Mouse (Mus musculus) liver, embryonic 11.5 days (tissue): Measurements from ENCODE around the gene Nhlrc4. TPM values are rescaled to one million over a fixed set of nuclear protein-coding genes. Genes with fewer than 3 reads are reported as not detected.

Experiments
- ATAC-seq: fragments of 200-750 bp; cut with Nextera tagmentation; replicated peaks from 2 replicates; pipeline ENCODE4 v1.8.0; 2017; ENCODE audit warnings: moderate number of reproducible peaks, mild to moderate bottlenecking, moderate TSS enrichment, moderate library complexity; ENCODE audit not compliant: low FRiP score
- DNase-seq: peaks from one replicate; pipeline ENCODE4 v3.0.0-alpha.2; 2017; ENCODE audit warnings: low spot score
- H3K27ac ChIP-seq: fragments of 300-500 bp; sonication (generic); 2 replicates; pipeline ENCODE4 v1.5.1; 2014; ENCODE audit warnings: mild to moderate bottlenecking, low read depth, low read length, control low read depth
- H3K27me3 ChIP-seq: fragments of 300-500 bp; sonication (generic); replicated peaks from 2 replicates; pipeline ENCODE4 v1.6.1; 2014; ENCODE audit warnings: low read length, mixed read lengths; ENCODE audit not compliant: control insufficient read depth, insufficient read depth
- H3K36me3 ChIP-seq: fragments of 300-500 bp; sonication (generic); 2 replicates; pipeline ENCODE4 v1.6.1; 2014; ENCODE audit warnings: mild to moderate bottlenecking, low read length, moderate library complexity, mixed read lengths; ENCODE audit not compliant: control insufficient read depth, insufficient read depth
- H3K4me1 ChIP-seq: fragments of 300-500 bp; sonication (generic); replicated peaks from 2 replicates; pipeline ENCODE4 v1.6.1; 2014; ENCODE audit warnings: low read length, mixed read lengths; ENCODE audit not compliant: control insufficient read depth, insufficient read depth
- H3K4me2 ChIP-seq: fragments of 300-500 bp; sonication (generic); 2 replicates; pipeline ENCODE4 v1.6.1; 2014; ENCODE audit warnings: mild to moderate bottlenecking, control low read depth, moderate library complexity
- H3K4me3 ChIP-seq: fragments of 300-500 bp; sonication (generic); 2 replicates; pipeline ENCODE4 v1.5.1; 2014; ENCODE audit warnings: low read depth, low read length, control low read depth
- H3K9ac ChIP-seq: fragments of 300-500 bp; sonication (generic); 2 replicates; pipeline ENCODE4 v1.6.1; 2014; ENCODE audit warnings: low read depth, low read length, control low read depth
- H3K9me3 ChIP-seq: fragments of 300-500 bp; sonication (generic); 2 replicates; pipeline ENCODE4 v1.6.1; 2016; ENCODE audit warnings: low read length, inconsistent platforms, mixed read lengths; ENCODE audit not compliant: control insufficient read depth
- WGBS: fragments of 180-500 bp; shearing (Covaris S2); extraction: QIAGEN DNeasy Blood & Tissue Kit; methylation state at CpG from one replicate; pipeline ENCODE4 v1.1.7; 2014; 5-methylcytosine and 5-hydroxymethylcytosine counted together
- polyA plus RNA-seq: library from polyadenylated mRNA; unstranded; fragments of >200 nt; fragmentation: Nextera tagmentation; extraction: Ambion mirVana; gene quantifications from 2 replicates; pipeline ENCODE4 v1.2.1, GENCODE M21; 2014

The Nhlrc4 gene
- polyA plus RNA-seq, 1 experiment from 2014 or later: 0.85 TPM

GRCm38 (mm10) chr17:25913186-25913876, 31.4 kb downstream of the Nhlrc4 start:
- no peaks in the 10 kb centered on the region for H3K27me3 ChIP-seq
- no peak overlapping the region for H3K4me3 ChIP-seq
- ATAC-seq: no peak
- H3K27ac ChIP-seq: no peak overlapping the region
- WGBS: 61% methylated on average over 14 of the region's 14 CpGs
- peak overlapping the region; percentile 39 for H3K4me2 ChIP-seq
- H3K4me1 ChIP-seq: peaks cover 21% of the 10 kb centered on the region
- no peak for DNase-seq
- no peak overlapping the region; the same call in 1 of the 2 replicates for H3K9ac ChIP-seq
- 0 out of 2 replicates have a peak, but pooled peaks cover 2% of the 10 kb centered on the region for H3K36me3 ChIP-seq
- no peaks in the 10 kb centered on the region for H3K9me3 ChIP-seq

GRCm38 (mm10) chr17:25911816-25912215, 32.9 kb downstream of the Nhlrc4 start:
- H3K9me3 ChIP-seq: no peaks in the 10 kb centered on the region
- H3K4me2 ChIP-seq: no peak overlapping the region
- no peak overlapping the region for H3K4me3 ChIP-seq
- DNase-seq (no peak), ATAC-seq (no peak)
- WGBS: 83% methylated on average over 4 of the region's 4 CpGs
- H3K9ac ChIP-seq: no peak overlapping the region
- H3K27me3 ChIP-seq: no peaks in the 10 kb centered on the region
- no peak overlapping the region for H3K27ac ChIP-seq
- H3K4me1 ChIP-seq: peaks cover 16% of the 10 kb centered on the region
- 0 out of 2 replicates have a peak, but pooled peaks cover 2% of the 10 kb centered on the region for H3K36me3 ChIP-seq

- no peaks in the 10 kb centered on the region for H3K9me3 ChIP-seq
- H3K4me1 ChIP-seq: no peaks in the 10 kb centered on the region
- 85% methylated on average over 2 of the region's 2 CpGs for WGBS
- H3K27me3 ChIP-seq: no peaks in the 10 kb centered on the region
- H3K27ac ChIP-seq: no peak overlapping the region
- no peak overlapping the region for H3K4me2 ChIP-seq
- no peak overlapping the region for H3K9ac ChIP-seq
- no peaks in the 10 kb centered on the region for H3K36me3 ChIP-seq
- ATAC-seq (no peak), DNase-seq (no peak)
- no peak overlapping the region for H3K4me3 ChIP-seq
Observed at GRCm38 (mm10) chr17:25907640-25908039, 37.1 kb downstream of the Nhlrc4 start.

- no peaks in the 10 kb centered on the region for H3K27me3 ChIP-seq
- H3K9me3 ChIP-seq: no peaks in the 10 kb centered on the region
- no peak overlapping the region for H3K4me3 ChIP-seq
- H3K36me3 ChIP-seq: peaks cover 5% of the 10 kb centered on the region
- DNase-seq (no peak), ATAC-seq (no peak)
- no peak overlapping the region for H3K27ac ChIP-seq
- no peak overlapping the region for H3K4me2 ChIP-seq
- H3K4me1 ChIP-seq: no peaks in the 10 kb centered on the region
- 73% methylated on average over 3 of the region's 3 CpGs for WGBS
- H3K9ac ChIP-seq: no peak overlapping the region
Observed at GRCm38 (mm10) chr17:25903061-25903460, 41.7 kb downstream of the Nhlrc4 start.

GRCm38 (mm10) chr17:25900193-25900592, 44.6 kb downstream of the Nhlrc4 start:
- no peaks in the 10 kb centered on the region for H3K27me3 ChIP-seq
- 87% methylated on average over 1 of the region's 1 CpGs for WGBS
- DNase-seq (no peak), ATAC-seq (no peak)
- H3K4me3 ChIP-seq: no peak overlapping the region
- no peak overlapping the region for H3K4me2 ChIP-seq
- H3K9me3 ChIP-seq: no peaks in the 10 kb centered on the region
- no peak overlapping the region for H3K9ac ChIP-seq
- H3K27ac ChIP-seq: no peak overlapping the region
- peaks cover 11% of the 10 kb centered on the region for H3K4me1 ChIP-seq
- peaks cover 5% of the 10 kb centered on the region for H3K36me3 ChIP-seq

GRCm38 (mm10) chr17:25895891-25896290, 48.9 kb downstream of the Nhlrc4 start:
- Histone ChIP-seq H3K4me2 (no peak overlapping the region), H3K9ac (no peak overlapping the region), H3K27me3 (no peaks in the 10 kb centered on the region), H3K4me1 (peaks cover 14% of the 10 kb centered on the region), H3K4me3 (no peak overlapping the region), H3K36me3 (peaks cover 5% of the 10 kb centered on the region), H3K27ac (no peak overlapping the region), H3K9me3 (no peaks in the 10 kb centered on the region)
- WGBS: 73% methylated on average over 12 of the region's 12 CpGs
- ATAC-seq (no peak), DNase-seq (no peak)

- WGBS: 34% methylated on average over 2 of the region's 2 CpGs
- Histone ChIP-seq H3K4me2 (no peak overlapping the region), H3K9me3 (no peaks in the 10 kb centered on the region), H3K4me3 (no peak overlapping the region), H3K4me1 (peaks cover 14% of the 10 kb centered on the region), H3K36me3 (no peaks in the 10 kb centered on the region), H3K27me3 (no peaks in the 10 kb centered on the region), H3K9ac (no peak overlapping the region), H3K27ac (no peak overlapping the region)
- no peak for DNase-seq
- ATAC-seq: no peak
Observed at GRCm38 (mm10) chr17:25895415-25895814, 49.3 kb downstream of the Nhlrc4 start.

GRCm38 (mm10) chr17:25893975-25894617, 50.7 kb downstream of the Nhlrc4 start:
- Histone ChIP-seq H3K36me3 (no peaks in the 10 kb centered on the region), H3K4me2 (no peak overlapping the region), H3K4me1 (peaks cover 14% of the 10 kb centered on the region), H3K27ac (no peak overlapping the region), H3K4me3 (no peak overlapping the region), H3K9ac (no peak overlapping the region), H3K9me3 (no peaks in the 10 kb centered on the region), H3K27me3 (no peaks in the 10 kb centered on the region)
- 32% methylated on average over 2 of the region's 2 CpGs for WGBS
- DNase-seq (no peak), ATAC-seq (peak; percentile 68; the same call in 1 of the 2 replicates)
